Mouse (Mus musculus) hindbrain, embryonic 10.5 days (tissue): ENCODE measurements at regions not wholly inside any gene's neighbourhood (a gene's known extent, or its start where the extent isn't known, plus 50 kb on each side); places are given as distances from the start of the nearest gene placed in this dataset.

Experiments used
- DNase-seq: peaks from one replicate; pipeline ENCODE4 v3.0.0-alpha.2; 2017; ENCODE audit warnings: low spot score
- H3K27ac ChIP-seq: fragments of 300-500 bp; sonication (generic); 2 replicates; pipeline ENCODE4 v1.5.1; 2016; ENCODE audit warnings: mild to moderate bottlenecking, moderate library complexity
- H3K27me3 ChIP-seq: fragments of 300-500 bp; sonication (generic); 2 replicates; pipeline ENCODE4 v1.6.1; 2016; ENCODE audit warnings: mild to moderate bottlenecking; ENCODE audit not compliant: poor library complexity, insufficient read depth, severe bottlenecking
- H3K36me3 ChIP-seq: fragments of 300-500 bp; sonication (generic); 2 replicates; pipeline ENCODE4 v1.6.1; 2016; ENCODE audit warnings: mild to moderate bottlenecking, moderate library complexity
- H3K4me1 ChIP-seq: fragments of 300-500 bp; sonication (generic); replicated peaks from 2 replicates; pipeline ENCODE4 v1.6.1; 2016; ENCODE audit warnings: mild to moderate bottlenecking
- H3K4me3 ChIP-seq: fragments of 300-500 bp; sonication (generic); 2 replicates; pipeline ENCODE4 v1.5.1; 2016; ENCODE audit warnings: mild to moderate bottlenecking, moderate library complexity
- H3K9me3 ChIP-seq: fragments of 300-500 bp; sonication (generic); 2 replicates; pipeline ENCODE4 v1.6.1; 2016; ENCODE audit warnings: mild to moderate bottlenecking, moderate library complexity
- WGBS: fragments of 180-500 bp; shearing (Covaris S2); methylation state at CpG from one replicate; pipeline ENCODE4 v1.1.7; 2016; 5-methylcytosine and 5-hydroxymethylcytosine counted together

- WGBS: 83% methylated on average over 3 of the region's 3 CpGs
- Histone ChIP-seq H3K4me1 (peaks cover 8% of the 10 kb centered on the region), H3K4me3 (no peak overlapping the region), H3K27ac (no peak overlapping the region), H3K27me3 (0 out of 2 replicates have a peak, but pooled peaks cover 3% of the 10 kb centered on the region), H3K9me3 (no peaks in the 10 kb centered on the region), H3K36me3 (no peaks in the 10 kb centered on the region)
- DNase-seq: no peak
Observed at GRCm38 (mm10) chr16:24221992-24222391, 171.3 kb upstream of the Lpp start.

DNA sequence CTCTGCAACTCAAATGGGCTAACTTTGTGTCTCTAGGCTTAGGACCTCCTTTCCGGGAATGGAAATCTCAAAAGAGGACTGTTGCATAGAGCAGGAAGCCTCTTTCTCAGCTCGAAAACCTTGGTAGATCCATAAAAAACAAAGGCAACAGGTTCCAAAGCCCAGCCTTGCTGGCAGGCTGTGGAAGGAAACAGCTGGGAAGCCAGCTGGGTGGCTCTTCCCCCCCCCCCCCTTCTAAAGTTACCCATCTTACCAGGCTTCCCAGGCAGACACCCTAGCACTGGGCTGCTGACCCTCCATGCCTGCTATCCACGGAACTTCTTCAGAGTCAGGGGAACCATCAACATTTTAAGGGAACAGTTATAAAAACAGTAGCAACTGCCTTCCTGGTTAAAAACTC is 172.7 kb upstream of the Lpp start:
- 81% methylated on average over 3 of the region's 3 CpGs for WGBS

GRCm38 (mm10) chr16:24219691-24220090 is 173.6 kb upstream of the Lpp start:
- no peak for DNase-seq
- no peak overlapping the region for H3K4me3 ChIP-seq
- peaks cover 8% of the 10 kb centered on the region for H3K4me1 ChIP-seq
- H3K27ac ChIP-seq: no peak overlapping the region
- H3K9me3 ChIP-seq: no peaks in the 10 kb centered on the region
- no peaks in the 10 kb centered on the region for H3K36me3 ChIP-seq
- 85% methylated on average over 9 of the region's 9 CpGs for WGBS
- peaks cover 3% of the 10 kb centered on the region; the same call in 1 of the 2 replicates for H3K27me3 ChIP-seq

More for the DNA sequence above, 172.7 kb upstream of the Lpp start:
- H3K36me3 ChIP-seq: no peaks in the 10 kb centered on the region
- DNase-seq: no peak
- no peak overlapping the region for H3K4me3 ChIP-seq
- no peaks in the 10 kb centered on the region for H3K9me3 ChIP-seq
- H3K4me1 ChIP-seq: peaks cover 8% of the 10 kb centered on the region
- peaks cover 3% of the 10 kb centered on the region; the same call in 1 of the 2 replicates for H3K27me3 ChIP-seq
- H3K27ac ChIP-seq: no peak overlapping the region

- Histone ChIP-seq H3K27me3 (peaks cover 3% of the 10 kb centered on the region; the same call in 1 of the 2 replicates), H3K9me3 (no peaks in the 10 kb centered on the region), H3K4me1 (peaks cover 8% of the 10 kb centered on the region), H3K27ac (no peak overlapping the region), H3K36me3 (no peaks in the 10 kb centered on the region), H3K4me3 (no peak overlapping the region)
- WGBS: 59% methylated on average over 4 of the region's 4 CpGs
- no peak for DNase-seq
Observed at GRCm38 (mm10) chr16:24218850-24219185, 174.5 kb upstream of the Lpp start.

DNA sequence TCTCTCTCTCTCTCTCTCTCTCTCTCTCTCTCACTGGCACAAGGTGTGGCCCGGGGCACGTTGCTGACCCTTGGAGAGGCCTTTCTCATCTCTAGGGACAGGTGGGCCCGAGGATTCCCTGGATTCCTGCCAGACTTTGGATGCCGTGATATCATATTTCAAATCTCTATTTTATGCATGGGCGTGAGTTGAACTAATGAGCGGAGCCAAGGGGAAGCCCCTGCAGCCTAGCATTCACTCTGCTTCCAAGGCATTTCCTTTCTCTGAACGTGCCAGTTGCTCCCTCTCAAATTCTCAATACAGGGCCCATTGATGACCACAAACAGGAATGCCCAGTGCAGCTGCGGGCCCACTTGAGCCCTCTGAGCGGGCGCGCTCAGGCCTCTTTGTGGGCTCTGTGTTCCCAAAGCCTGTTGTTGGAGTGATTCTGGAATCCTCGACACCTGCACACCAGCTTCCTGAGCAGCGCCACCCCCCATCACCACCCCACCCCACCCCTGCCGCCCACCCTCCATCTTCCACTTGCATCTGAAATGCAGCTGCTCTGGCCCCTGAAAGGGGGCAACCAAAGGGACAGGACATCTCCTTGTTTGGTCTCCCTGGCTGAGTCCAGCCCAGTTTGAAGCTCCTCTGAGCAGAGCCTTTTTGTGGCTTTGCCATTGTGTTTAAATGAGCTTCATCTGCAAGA is 175.0 kb upstream of the Lpp start:
- H3K27ac ChIP-seq: peak overlapping the region; percentile 56; the same call in 1 of the 2 replicates
- peaks cover 3% of the 10 kb centered on the region; the same call in 1 of the 2 replicates for H3K27me3 ChIP-seq
- no peak overlapping the region for H3K4me3 ChIP-seq
- 51% methylated on average over 14 of the region's 14 CpGs for WGBS
- peak; percentile 24 for DNase-seq
- peaks cover 8% of the 10 kb centered on the region for H3K4me1 ChIP-seq
- H3K9me3 ChIP-seq: no peaks in the 10 kb centered on the region
- H3K36me3 ChIP-seq: no peaks in the 10 kb centered on the region

- no peak overlapping the region for H3K4me3 ChIP-seq
- H3K27me3 ChIP-seq: peaks cover 3% of the 10 kb centered on the region; the same call in 1 of the 2 replicates
- no peak for DNase-seq
- peaks cover 9% of the 10 kb centered on the region for H3K4me1 ChIP-seq
- H3K36me3 ChIP-seq: no peaks in the 10 kb centered on the region
- no peak overlapping the region for H3K27ac ChIP-seq
- H3K9me3 ChIP-seq: no peaks in the 10 kb centered on the region
- WGBS: 91% methylated on average over 5 of the region's 5 CpGs
Observed at GRCm38 (mm10) chr16:24216828-24217227, 176.5 kb upstream of the Lpp start.

DNA sequence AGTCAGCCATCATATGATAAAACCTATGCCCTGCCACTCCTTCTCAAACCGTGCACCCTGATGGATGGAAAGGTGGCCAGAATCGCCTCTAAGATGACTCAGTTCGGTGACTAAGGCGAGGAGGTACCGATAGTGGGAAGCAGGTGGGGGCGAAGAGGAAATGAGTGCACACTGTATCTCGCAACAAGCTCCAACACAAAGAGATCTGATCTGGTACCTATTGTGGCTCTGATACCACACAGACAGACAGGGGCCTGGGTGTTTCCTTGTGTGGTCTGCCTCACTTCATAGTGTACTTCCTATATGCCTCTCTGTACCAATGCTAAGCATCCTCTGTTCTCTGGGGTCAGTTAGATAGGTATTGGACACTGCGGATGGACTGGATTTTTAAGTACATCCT is 178.0 kb upstream of the Lpp start:
- DNase-seq: no peak
- Histone ChIP-seq H3K4me3 (no peak overlapping the region), H3K27me3 (peaks cover 3% of the 10 kb centered on the region; the same call in 1 of the 2 replicates), H3K4me1 (peaks cover 13% of the 10 kb centered on the region), H3K27ac (no peak overlapping the region), H3K9me3 (no peaks in the 10 kb centered on the region), H3K36me3 (no peaks in the 10 kb centered on the region)
- 93% methylated on average over 8 of the region's 8 CpGs for WGBS

- Histone ChIP-seq H3K27me3 (no peaks in the 10 kb centered on the region; the same call in 1 of the 2 replicates), H3K9me3 (no peaks in the 10 kb centered on the region), H3K36me3 (no peaks in the 10 kb centered on the region), H3K27ac (no peak overlapping the region), H3K4me3 (no peak overlapping the region), H3K4me1 (peaks cover 12% of the 10 kb centered on the region)
- 92% methylated on average over 3 of the region's 3 CpGs for WGBS
- DNase-seq: no peak
Observed at GRCm38 (mm10) chr16:24213577-24213976, 179.7 kb upstream of the Lpp start.

DNA sequence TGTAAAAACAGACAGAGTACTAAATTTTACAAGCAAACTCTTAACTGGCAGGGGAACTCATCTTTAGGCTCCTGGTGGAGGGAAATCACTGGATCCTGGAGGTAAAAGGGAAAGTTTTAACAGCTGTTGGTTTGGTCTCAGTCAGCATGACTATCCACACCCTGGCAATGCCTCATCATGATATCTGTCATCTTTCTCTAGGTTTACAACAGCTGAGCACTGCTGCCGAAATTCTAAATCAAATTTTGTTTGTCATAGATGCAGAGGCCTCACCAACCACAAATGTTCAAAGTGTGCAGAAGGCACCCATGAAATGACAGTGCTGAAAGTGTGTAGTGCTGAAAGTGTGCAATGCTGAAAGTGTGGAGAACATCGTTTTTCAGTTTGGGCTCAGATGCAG is 180.6 kb upstream of the Lpp start:
- Histone ChIP-seq H3K4me1 (peaks cover 6% of the 10 kb centered on the region; the same call in 1 of the 2 replicates), H3K27ac (no peak overlapping the region), H3K36me3 (no peaks in the 10 kb centered on the region), H3K4me3 (no peak overlapping the region), H3K27me3 (no peaks in the 10 kb centered on the region; the same call in 1 of the 2 replicates), H3K9me3 (no peaks in the 10 kb centered on the region)
- WGBS: 93% methylated on average over 2 of the region's 2 CpGs
- DNase-seq: no peak

DNA sequence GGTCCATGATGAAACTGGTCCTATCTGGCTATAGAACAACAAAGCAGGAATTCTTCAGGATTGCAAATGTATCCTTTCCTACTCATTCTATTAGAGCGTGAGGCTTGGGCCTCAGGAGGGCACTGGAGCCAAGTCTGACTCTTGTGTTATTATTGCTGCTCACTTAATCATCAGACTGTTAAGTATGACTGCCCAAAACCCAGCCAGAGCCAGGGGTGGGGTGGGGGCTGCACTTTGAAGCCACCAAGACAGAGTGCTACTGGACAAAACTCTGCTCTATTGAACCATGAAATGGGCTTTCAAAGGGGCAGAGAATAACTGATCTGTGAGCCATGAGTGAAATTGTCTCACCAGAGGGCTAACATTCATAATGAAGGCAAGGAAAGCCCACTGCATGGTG is 181.7 kb upstream of the Lpp start:
- no peak for DNase-seq
- no peak overlapping the region for H3K27ac ChIP-seq
- no peaks in the 10 kb centered on the region; the same call in 1 of the 2 replicates for H3K27me3 ChIP-seq
- no peaks in the 10 kb centered on the region for H3K36me3 ChIP-seq
- WGBS: 65% methylated on average over 1 of the region's 1 CpGs
- H3K4me1 ChIP-seq: peaks cover 6% of the 10 kb centered on the region; the same call in 1 of the 2 replicates
- H3K4me3 ChIP-seq: no peak overlapping the region
- no peaks in the 10 kb centered on the region for H3K9me3 ChIP-seq

- Histone ChIP-seq H3K36me3 (no peaks in the 10 kb centered on the region), H3K4me3 (no peak overlapping the region), H3K9me3 (no peaks in the 10 kb centered on the region), H3K27me3 (no peaks in the 10 kb centered on the region), H3K4me1 (peaks cover 18% of the 10 kb centered on the region), H3K27ac (no peak overlapping the region)
- WGBS: 82% methylated on average over 2 of the region's 2 CpGs
- no peak for DNase-seq
Observed at GRCm38 (mm10) chr16:24208876-24209275, 184.4 kb upstream of the Lpp start.

- Histone ChIP-seq H3K4me1 (peaks cover 18% of the 10 kb centered on the region), H3K27me3 (no peaks in the 10 kb centered on the region), H3K4me3 (no peak overlapping the region), H3K36me3 (no peaks in the 10 kb centered on the region), H3K27ac (no peak overlapping the region), H3K9me3 (no peaks in the 10 kb centered on the region)
- WGBS: 92% methylated on average over 2 of the region's 2 CpGs
- no peak for DNase-seq
Observed at GRCm38 (mm10) chr16:24208118-24208517, 185.2 kb upstream of the Lpp start.

- whole genome bisulfite sequencing: 54% methylated on average over 4 of the region's 4 CpGs
- Histone ChIP-seq H3K27me3 (no peaks in the 10 kb centered on the region), H3K27ac (no peak overlapping the region), H3K4me3 (no peak overlapping the region), H3K4me1 (peaks cover 18% of the 10 kb centered on the region), H3K9me3 (no peaks in the 10 kb centered on the region), H3K36me3 (no peaks in the 10 kb centered on the region)
- DNase-seq: no peak
Observed at GRCm38 (mm10) chr16:24207056-24207455, 186.3 kb upstream of the Lpp start.
